Mouse (Mus musculus): ENCODE data around the gene Rgcc. TPM values are rescaled to one million over a fixed set of nuclear protein-coding genes. Genes with fewer than 3 reads are reported as not detected.
A peak's percentile ranks its signal among the peaks of the same experiment; 100 is the strongest.

Gene Rgcc
- polyA plus RNA-seq, 1 experiment = 91.9 TPM

- Histone ChIP-seq H3K27me3 (replicated peaks; ENCODE audit: control insufficient read depth, insufficient read depth, low read length) (no peaks in the 10 kb centered on the region), H3K4me3 (ENCODE audit: insufficient read depth, low read depth, low read length) (no peak overlapping the region), H3K27ac (ENCODE audit: insufficient read depth, low read depth, low read length) (0 out of 2 replicates have a peak overlapping the region, but pooled peaks have one; percentile 54), H3K36me3 (ENCODE audit: control insufficient read depth, insufficient read depth, low read length) (no peaks in the 10 kb centered on the region), H3K4me1 (ENCODE audit: control insufficient read depth, insufficient read depth, low read length) (no peaks in the 10 kb centered on the region; the same call in 1 of the 2 replicates)
- peak; percentile 79 for DNase-seq
- WGBS = 89% methylated on average over 1 of the region's 1 CpGs
- TF ChIP-seq CTCF (conservative IDR thresholded peaks at IDR 0.05; ENCODE audit: insufficient read depth, insufficient read length, low read depth, low read length) (no peak), POLR2A (IDR thresholded peaks at IDR 0.05; ENCODE audit: low read depth, low read length) (no peak)
These were observed 22.0 kb downstream of the Rgcc start for GRCm38 (mm10) chr14:79279494-79279893.

GRCm38 (mm10) chr14:79278927-79279326 lies 22.5 kb downstream of the Rgcc start:
- WGBS = 73% methylated on average over 4 of the region's 4 CpGs
- TF ChIP-seq CTCF (conservative IDR thresholded peaks at IDR 0.05; ENCODE audit: insufficient read depth, insufficient read length, low read depth, low read length) (no peak), POLR2A (IDR thresholded peaks at IDR 0.05; ENCODE audit: low read depth, low read length) (no peak)
- Histone ChIP-seq H3K4me1 (ENCODE audit: control insufficient read depth, insufficient read depth, low read length) (no peaks in the 10 kb centered on the region; the same call in 1 of the 2 replicates), H3K27me3 (replicated peaks; ENCODE audit: control insufficient read depth, insufficient read depth, low read length) (no peaks in the 10 kb centered on the region), H3K36me3 (ENCODE audit: control insufficient read depth, insufficient read depth, low read length) (no peaks in the 10 kb centered on the region), H3K27ac (ENCODE audit: insufficient read depth, low read depth, low read length) (peak overlapping the region; percentile 54), H3K4me3 (ENCODE audit: insufficient read depth, low read depth, low read length) (no peak overlapping the region)
- DNase-seq = no peak

GRCm38 (mm10) chr14:79277922-79278321 lies 23.5 kb downstream of the Rgcc start:
- no peaks in the 10 kb centered on the region for H3K27me3 ChIP-seq (replicated peaks; ENCODE audit: control insufficient read depth, insufficient read depth, low read length)
- no peak overlapping the region for H3K4me3 ChIP-seq (ENCODE audit: insufficient read depth, low read depth, low read length)
- H3K4me1 ChIP-seq (ENCODE audit: control insufficient read depth, insufficient read depth, low read length) = no peaks in the 10 kb centered on the region; the same call in 1 of the 2 replicates
- TF ChIP-seq POLR2A (IDR thresholded peaks at IDR 0.05; ENCODE audit: low read depth, low read length) (no peak), CTCF (conservative IDR thresholded peaks at IDR 0.05; ENCODE audit: insufficient read depth, insufficient read length, low read depth, low read length) (no peak)
- WGBS = 58% methylated on average over 7 of the region's 7 CpGs
- peak; percentile 81 for DNase-seq
- H3K27ac ChIP-seq (ENCODE audit: insufficient read depth, low read depth, low read length) = peak overlapping the region; percentile 82
- no peaks in the 10 kb centered on the region for H3K36me3 ChIP-seq (ENCODE audit: control insufficient read depth, insufficient read depth, low read length)

- H3K27ac ChIP-seq (ENCODE audit: insufficient read depth, low read depth, low read length) = no peak overlapping the region
- H3K27me3 ChIP-seq (replicated peaks; ENCODE audit: control insufficient read depth, insufficient read depth, low read length) = no peaks in the 10 kb centered on the region
- WGBS = 73% methylated on average over 8 of the region's 8 CpGs
- no peaks in the 10 kb centered on the region; the same call in 1 of the 2 replicates for H3K4me1 ChIP-seq (ENCODE audit: control insufficient read depth, insufficient read depth, low read length)
- DNase-seq = no peak
- H3K4me3 ChIP-seq (ENCODE audit: insufficient read depth, low read depth, low read length) = no peak overlapping the region
- TF ChIP-seq CTCF (conservative IDR thresholded peaks at IDR 0.05; ENCODE audit: insufficient read depth, insufficient read length, low read depth, low read length) (no peak), POLR2A (IDR thresholded peaks at IDR 0.05; ENCODE audit: low read depth, low read length) (no peak)
- no peaks in the 10 kb centered on the region for H3K36me3 ChIP-seq (ENCODE audit: control insufficient read depth, insufficient read depth, low read length)
These were observed 25.5 kb downstream of the Rgcc start for GRCm38 (mm10) chr14:79275870-79276395.

- no peak for TF ChIP-seq CTCF (conservative IDR thresholded peaks at IDR 0.05; ENCODE audit: insufficient read depth, insufficient read length, low read depth, low read length)
- TF ChIP-seq POLR2A (IDR thresholded peaks at IDR 0.05; ENCODE audit: low read depth, low read length) = no peak
- H3K27ac ChIP-seq (ENCODE audit: insufficient read depth, low read depth, low read length) = no peak overlapping the region
- no peaks in the 10 kb centered on the region for H3K36me3 ChIP-seq (ENCODE audit: control insufficient read depth, insufficient read depth, low read length)
- WGBS = 33% methylated on average over 3 of the region's 3 CpGs
- no peaks in the 10 kb centered on the region for H3K27me3 ChIP-seq (replicated peaks; ENCODE audit: control insufficient read depth, insufficient read depth, low read length)
- H3K4me3 ChIP-seq (ENCODE audit: insufficient read depth, low read depth, low read length) = no peak overlapping the region
- no peaks in the 10 kb centered on the region; the same call in 1 of the 2 replicates for H3K4me1 ChIP-seq (ENCODE audit: control insufficient read depth, insufficient read depth, low read length)
- DNase-seq = no peak
These were observed 26.0 kb downstream of the Rgcc start for GRCm38 (mm10) chr14:79275441-79275840.

- 62% methylated on average over 15 of the region's 15 CpGs for WGBS
- peak overlapping the region; percentile 89 for H3K27ac ChIP-seq (ENCODE audit: insufficient read depth, low read depth, low read length)
These were observed 27.6 kb downstream of the Rgcc start for GRCm38 (mm10) chr14:79273697-79274477.

GRCm38 (mm10) chr14:79272991-79273390 lies 28.5 kb downstream of the Rgcc start:
- H3K36me3 ChIP-seq (ENCODE audit: control insufficient read depth, insufficient read depth, low read length) = no peaks in the 10 kb centered on the region
- TF ChIP-seq CTCF (conservative IDR thresholded peaks at IDR 0.05; ENCODE audit: insufficient read depth, insufficient read length, low read depth, low read length) = no peak
- no peak for TF ChIP-seq POLR2A (IDR thresholded peaks at IDR 0.05; ENCODE audit: low read depth, low read length)
- peak overlapping the region; percentile 89 for H3K27ac ChIP-seq (ENCODE audit: insufficient read depth, low read depth, low read length)
- H3K4me3 ChIP-seq (ENCODE audit: insufficient read depth, low read depth, low read length) = no peak overlapping the region
- H3K4me1 ChIP-seq (ENCODE audit: control insufficient read depth, insufficient read depth, low read length) = peaks cover 2% of the 10 kb centered on the region
- 70% methylated on average over 9 of the region's 9 CpGs for WGBS
- peak; percentile 46 for DNase-seq
- H3K27me3 ChIP-seq (replicated peaks; ENCODE audit: control insufficient read depth, insufficient read depth, low read length) = no peaks in the 10 kb centered on the region

More at GRCm38 (mm10) chr14:79273697-79274477, 27.6 kb downstream of the Rgcc start:
- peaks cover 2% of the 10 kb centered on the region for H3K4me1 ChIP-seq (ENCODE audit: control insufficient read depth, insufficient read depth, low read length)
- TF ChIP-seq POLR2A (IDR thresholded peaks at IDR 0.05; ENCODE audit: low read depth, low read length) (no peak), CTCF (conservative IDR thresholded peaks at IDR 0.05; ENCODE audit: insufficient read depth, insufficient read length, low read depth, low read length) (no peak)
- no peaks in the 10 kb centered on the region for H3K36me3 ChIP-seq (ENCODE audit: control insufficient read depth, insufficient read depth, low read length)
- peak; percentile 85 for DNase-seq
- no peak overlapping the region for H3K4me3 ChIP-seq (ENCODE audit: insufficient read depth, low read depth, low read length)
- no peaks in the 10 kb centered on the region for H3K27me3 ChIP-seq (replicated peaks; ENCODE audit: control insufficient read depth, insufficient read depth, low read length)

Data from kidney, adult 2 months (tissue).